Mouse (Mus musculus) right cerebral cortex, postnatal 25 days (tissue): Measurements from ENCODE around the gene Inafm2.

Experiments
- DNase-seq: peaks from one replicate; pipeline ENCODE4 v3.0.0; 2022

Inafm2 gene

DNA sequence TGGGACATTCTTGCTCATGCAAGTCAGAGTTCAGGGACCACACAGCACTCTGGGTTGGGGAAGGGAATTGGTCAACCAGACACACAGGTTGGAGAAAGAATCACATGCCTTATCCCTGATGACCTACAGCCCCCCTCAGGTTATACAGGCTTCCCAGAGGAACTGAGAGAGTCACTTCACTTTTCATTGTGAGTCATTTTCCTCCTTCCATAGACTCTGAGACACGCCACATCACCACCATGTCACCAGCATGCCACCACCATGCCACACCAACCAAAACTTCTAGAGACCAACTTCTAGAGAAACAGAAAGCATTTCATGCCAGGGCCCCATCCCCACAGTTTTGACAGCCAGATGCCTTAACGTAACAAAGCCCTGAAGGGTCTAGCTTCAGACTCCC, 18.7 kb upstream of the Inafm2 start:
- DNase-seq, result peak; percentile 1

GRCm38 (mm10) chr2:118727911-118728310, 17.6 kb upstream of the Inafm2 start:
- DNase-seq, result no peak

GRCm38 (mm10) chr2:118728337-118728736, 17.2 kb upstream of the Inafm2 start, which contains the start of gene Plcb2:
Gene Plcb2, minus strand, starts transcription at chr2:118728438.
- DNase-seq, result peak; percentile 4

DNA sequence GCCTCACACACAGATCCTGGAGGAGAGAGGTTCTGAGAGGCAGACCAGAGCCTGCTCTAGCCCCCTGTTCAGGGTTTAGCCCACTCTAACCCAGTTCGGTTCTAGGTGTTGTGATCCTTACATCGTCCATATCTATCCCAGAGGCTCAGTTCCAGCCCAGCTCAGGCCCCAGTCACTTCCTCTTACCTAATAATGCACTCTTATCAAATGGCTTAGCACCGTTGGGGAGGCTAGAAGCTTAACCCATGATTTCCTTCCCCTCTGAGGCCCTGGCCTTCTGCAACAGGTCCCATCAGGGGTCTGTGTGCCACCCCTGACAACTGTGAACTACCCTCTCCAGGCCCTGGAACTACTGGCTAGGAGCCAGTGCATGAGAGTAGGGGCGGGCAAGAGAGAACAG, 16.4 kb upstream of the Inafm2 start:
- peak; percentile 2 for DNase-seq

DNA sequence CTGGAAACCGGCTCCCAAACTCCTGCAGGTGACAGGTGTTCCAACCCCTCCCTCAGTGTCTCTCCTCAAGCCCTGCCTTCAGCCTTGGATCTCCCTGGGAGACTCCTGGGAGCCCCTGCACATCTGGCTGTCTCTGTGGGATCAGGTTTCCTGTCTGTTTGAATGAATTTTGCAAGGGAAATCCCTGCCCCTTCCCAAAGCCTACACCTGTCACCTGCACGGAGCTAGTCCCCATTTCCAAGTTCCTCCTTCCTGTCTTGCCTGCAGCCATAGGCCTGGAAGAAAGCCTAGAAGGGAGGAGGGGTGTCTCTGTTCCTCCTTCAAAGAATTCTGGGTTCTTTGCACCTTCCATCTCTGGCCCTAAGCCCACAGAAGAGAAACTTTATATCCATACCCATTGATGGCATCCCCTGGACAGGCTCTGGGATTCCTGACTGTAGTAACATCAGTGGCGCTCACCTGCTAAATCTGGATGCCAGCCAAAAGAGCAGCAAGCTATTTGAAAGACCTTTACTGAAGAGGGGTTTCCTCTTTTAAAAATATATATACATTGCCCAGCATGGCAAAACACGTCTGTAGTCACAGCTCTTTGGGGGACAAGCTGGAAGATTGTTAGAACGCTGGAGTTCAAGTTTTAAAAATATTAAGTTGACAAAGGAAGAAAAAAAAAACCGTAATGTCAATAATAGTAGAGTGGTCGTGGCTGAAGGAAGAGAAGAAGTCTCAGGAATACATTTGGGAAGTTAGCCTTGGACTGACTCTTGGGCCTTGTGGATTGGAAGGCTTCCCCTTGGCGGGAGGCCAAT, 15.5 kb upstream of the Inafm2 start:
- DNase-seq, result no peak

DNA sequence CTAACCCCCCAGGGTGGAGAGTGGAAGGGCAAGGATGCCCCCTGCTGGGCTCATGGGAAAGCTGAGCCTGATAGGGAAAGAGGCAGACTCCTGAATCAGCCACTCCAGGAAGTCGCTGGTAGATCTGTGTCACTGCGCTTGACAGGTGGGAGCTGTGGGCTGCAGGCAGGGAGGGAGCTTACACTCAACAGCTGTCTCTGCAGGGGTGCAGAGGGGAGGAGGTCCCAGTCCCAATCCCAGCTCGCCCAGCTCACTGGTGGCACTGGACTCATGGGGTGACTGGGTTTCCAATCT, 15.0 kb upstream of the Inafm2 start:
- peak; percentile 75 for DNase-seq

GRCm38 (mm10) chr2:118731981-118732380, 13.6 kb upstream of the Inafm2 start:
- DNase-seq, result no peak

- no peak for DNase-seq
These were observed 12.2 kb upstream of the Inafm2 start for GRCm38 (mm10) chr2:118733341-118733740.

DNA sequence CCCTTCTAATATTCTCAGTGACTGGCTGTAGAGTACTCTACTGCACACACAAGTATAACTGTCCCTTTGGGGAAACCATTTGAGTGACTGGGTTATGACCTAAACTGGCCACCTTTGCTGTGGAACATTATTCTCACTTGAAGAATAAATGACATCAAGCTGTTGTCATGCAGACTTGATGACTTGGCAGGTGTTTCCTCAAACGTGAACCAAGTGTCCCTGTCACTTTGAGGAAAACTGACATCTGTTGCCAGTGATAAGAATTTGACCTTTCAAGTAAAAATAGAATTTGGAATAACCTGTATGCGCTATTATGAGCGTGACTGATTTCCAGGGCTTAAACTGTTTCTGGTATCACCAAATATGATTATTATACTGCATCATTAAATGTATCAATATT, 5.2 kb upstream of the Inafm2 start:
- no peak for DNase-seq

DNA sequence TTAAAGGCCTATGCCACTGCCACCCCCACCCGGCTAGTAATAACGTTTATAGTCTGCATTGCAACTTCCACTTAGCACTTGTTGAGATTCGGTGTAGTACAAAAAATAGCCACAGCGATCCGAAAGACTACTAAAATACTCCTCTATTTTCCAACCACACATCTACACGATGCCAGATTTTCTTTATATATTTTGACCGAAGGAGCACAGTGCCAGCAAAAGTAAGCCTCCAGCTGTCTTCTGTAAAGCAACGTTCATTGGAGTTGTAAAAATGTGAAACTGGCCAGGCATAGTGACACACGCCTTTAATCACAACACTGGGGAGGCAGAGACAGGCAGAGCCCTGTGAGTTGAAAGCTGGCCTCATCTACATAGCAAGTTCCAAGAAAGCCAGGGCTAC, 4.4 kb upstream of the Inafm2 start:
- DNase-seq, result no peak

- no peak for DNase-seq
These were observed 2.2 kb upstream of the Inafm2 start for GRCm38 (mm10) chr2:118743261-118743943.

GRCm38 (mm10) chr2:118744621-118745020, 937 bp upstream of the Inafm2 start:
- no peak for DNase-seq

GRCm38 (mm10) chr2:118745915-118746901, 650 bp downstream of the Inafm2 start:
- DNase-seq, result peak; percentile 42

GRCm38 (mm10) chr2:118747301-118747960, 1.9 kb downstream of the Inafm2 start:
- DNase-seq, result no peak

- DNase-seq, result no peak
These were observed 3.9 kb downstream of the Inafm2 start for GRCm38 (mm10) chr2:118749341-118749884.

- no peak for DNase-seq
These were observed 4.9 kb downstream of the Inafm2 start for GRCm38 (mm10) chr2:118750476-118750875.

DNA sequence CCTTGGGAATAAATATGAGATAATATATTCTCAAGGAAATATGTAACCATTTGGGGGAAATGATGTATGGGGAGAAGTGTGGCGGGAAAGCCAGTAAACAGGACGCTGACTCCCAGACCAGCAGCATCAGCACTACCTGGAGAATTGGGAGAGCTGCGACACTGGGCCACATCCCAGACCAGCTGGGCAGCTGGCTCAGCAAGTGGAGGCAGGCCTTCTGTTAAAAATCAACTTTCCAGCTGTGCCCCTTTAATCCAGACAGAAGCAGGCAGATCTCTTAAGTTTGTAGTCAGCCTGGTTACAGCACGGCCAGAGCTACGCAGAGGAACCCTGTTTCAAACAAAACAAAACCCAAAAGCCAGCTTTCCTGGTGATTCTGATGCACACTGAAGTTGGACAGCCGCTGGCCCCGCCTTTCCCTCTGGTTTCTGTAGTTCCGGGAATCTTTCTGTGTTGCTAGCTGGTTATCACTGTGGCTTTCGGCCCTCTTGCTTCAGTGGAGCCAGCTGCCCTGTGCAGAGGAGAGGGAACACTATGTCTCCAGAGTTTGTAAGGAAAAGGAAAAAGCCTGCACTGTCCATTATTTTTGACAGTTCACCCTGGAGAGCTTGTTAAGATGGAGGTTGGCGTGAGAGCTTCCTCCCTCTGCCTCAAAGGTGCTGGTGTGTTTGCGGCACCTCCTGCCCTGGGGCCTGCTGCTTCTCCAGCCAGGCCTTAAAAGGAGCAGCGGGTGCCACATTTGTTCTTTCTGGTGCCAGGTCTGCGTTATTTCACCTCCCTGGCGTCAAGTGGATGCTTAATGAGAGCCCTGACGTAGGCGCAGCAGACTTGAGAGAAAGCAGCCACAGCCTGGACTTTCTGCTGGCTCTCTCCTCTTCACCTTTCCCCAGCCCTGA, 6.6 kb downstream of the Inafm2 start:
- no peak for DNase-seq

GRCm38 (mm10) chr2:118752792-118753108, 7.2 kb downstream of the Inafm2 start:
- no peak for DNase-seq

- no peak for DNase-seq
These were observed 8.6 kb downstream of the Inafm2 start for GRCm38 (mm10) chr2:118754143-118754542.

- no peak for DNase-seq
These were observed 9.8 kb downstream of the Inafm2 start for GRCm38 (mm10) chr2:118755407-118755806.

DNA sequence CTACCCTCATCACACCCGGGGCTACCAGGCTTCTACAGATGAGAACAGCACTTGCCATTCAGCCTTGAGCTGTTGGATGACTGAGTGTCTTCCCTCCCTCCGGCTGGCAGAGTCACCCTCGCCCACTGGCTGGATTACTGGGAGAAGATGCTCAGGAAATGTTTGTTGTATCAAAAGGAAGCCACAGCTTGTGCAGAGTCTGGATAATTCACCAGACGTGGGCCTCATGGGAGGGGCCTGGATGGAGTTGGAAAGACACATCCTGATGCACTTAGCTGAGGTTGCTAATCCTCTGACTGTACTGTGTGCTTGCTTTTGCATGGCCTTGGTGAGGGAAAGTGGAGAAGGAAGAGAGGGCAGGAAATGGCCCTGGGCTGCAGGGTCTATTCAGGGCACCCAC, 10.5 kb downstream of the Inafm2 start:
- no peak for DNase-seq

- DNase-seq, result no peak
These were observed 14.3 kb downstream of the Inafm2 start for GRCm38 (mm10) chr2:118759828-118760227.
